Mouse (Mus musculus): Measurements from ENCODE around the gene Nrxn2.

Gene Nrxn2

GRCm38 (mm10) chr19:6392743-6393393, 25.7 kb upstream of the Nrxn2 start:
- DNase-seq (ENCODE audit: low spot score): no peak

- no peak for DNase-seq (ENCODE audit: low spot score)
These were observed 24.9 kb upstream of the Nrxn2 start for GRCm38 (mm10) chr19:6393637-6394036.

- no peak for DNase-seq (ENCODE audit: low spot score)
These were observed 22.3 kb upstream of the Nrxn2 start for GRCm38 (mm10) chr19:6396237-6396636.

- no peak for DNase-seq (ENCODE audit: low spot score)
These were observed 20.8 kb upstream of the Nrxn2 start for GRCm38 (mm10) chr19:6397582-6398249.

- DNase-seq (ENCODE audit: low spot score): no peak
These were observed 19.9 kb upstream of the Nrxn2 start for GRCm38 (mm10) chr19:6398447-6399284.

- DNase-seq (ENCODE audit: low spot score): no peak
These were observed 19.0 kb upstream of the Nrxn2 start, which contains the start of gene Rasgrp2 for GRCm38 (mm10) chr19:6399285-6400095. Gene Rasgrp2, plus strand, starts transcription at chr19:6399340.

GRCm38 (mm10) chr19:6400096-6401086, 18.1 kb upstream of the Nrxn2 start:
- no peak for DNase-seq (ENCODE audit: low spot score)

GRCm38 (mm10) chr19:6401131-6401815, 17.3 kb upstream of the Nrxn2 start:
- DNase-seq (ENCODE audit: low spot score): peak; percentile 40

- DNase-seq (ENCODE audit: low spot score): no peak
These were observed 16.6 kb upstream of the Nrxn2 start for GRCm38 (mm10) chr19:6401951-6402350.

- no peak for DNase-seq (ENCODE audit: low spot score)
These were observed 14.7 kb upstream of the Nrxn2 start for GRCm38 (mm10) chr19:6403869-6404268.

GRCm38 (mm10) chr19:6405433-6405832, 13.1 kb upstream of the Nrxn2 start:
- DNase-seq (ENCODE audit: low spot score): no peak

GRCm38 (mm10) chr19:6407109-6407508, 11.4 kb upstream of the Nrxn2 start:
- no peak for DNase-seq (ENCODE audit: low spot score)

GRCm38 (mm10) chr19:6407816-6408510, 10.6 kb upstream of the Nrxn2 start:
- DNase-seq (ENCODE audit: low spot score): no peak

GRCm38 (mm10) chr19:6408749-6409148, 9.8 kb upstream of the Nrxn2 start:
- no peak for DNase-seq (ENCODE audit: low spot score)

- DNase-seq (ENCODE audit: low spot score): no peak
These were observed 9.4 kb upstream of the Nrxn2 start for GRCm38 (mm10) chr19:6409176-6409575.

GRCm38 (mm10) chr19:6409936-6410335, 8.6 kb upstream of the Nrxn2 start:
- no peak for DNase-seq (ENCODE audit: low spot score)

- no peak for DNase-seq (ENCODE audit: low spot score)
These were observed 5.7 kb upstream of the Nrxn2 start for GRCm38 (mm10) chr19:6412798-6413197.

GRCm38 (mm10) chr19:6415454-6415853, 3.1 kb upstream of the Nrxn2 start:
- DNase-seq (ENCODE audit: low spot score): no peak

- DNase-seq (ENCODE audit: low spot score): no peak
These were observed 2.3 kb upstream of the Nrxn2 start for GRCm38 (mm10) chr19:6416124-6416770.
